Mouse (Mus musculus) G1E (cell line): ENCODE results near the gene Zbp1.

ENCODE experiments used
- CTCF ChIP-seq: IDR thresholded peaks from 2 replicates; pipeline ENCODE4 v1.5.1; 2012; ENCODE audit warnings: low read depth, low read length, inconsistent platforms, mixed read lengths
- GATA1 ChIP-seq: IDR thresholded peaks from 2 replicates; pipeline ENCODE4 v1.6.1; 2012; ENCODE audit warnings: borderline replicate concordance, low read length, inconsistent platforms, mixed read lengths
- GATA2 ChIP-seq: IDR thresholded peaks from 2 replicates; pipeline ENCODE4 v1.6.1; 2012; ENCODE audit warnings: low read depth, low read length, inconsistent platforms, borderline replicate concordance
- POLR2AphosphoS5 ChIP-seq: IDR thresholded peaks from 2 replicates; pipeline ENCODE4 v1.6.1; 2012; ENCODE audit warnings: low read depth, low read length, inconsistent platforms; ENCODE audit not compliant: insufficient replicate concordance
- TAL1 ChIP-seq: conservative IDR thresholded peaks from 2 replicates; pipeline ENCODE4 v1.6.1; 2012; ENCODE audit warnings: low read depth, low read length, inconsistent platforms, mixed read lengths

GRCm38 (mm10) chr2:173248822-173249221, 30.1 kb upstream of the Zbp1 start:
- TF ChIP-seq CTCF (no peak), TAL1 (no peak), POLR2AphosphoS5 (no peak), GATA1 (no peak), GATA2 (no peak)
